Mouse (Mus musculus): ENCODE results near the gene Magi2. TPM values are rescaled to one million over a fixed set of nuclear protein-coding genes. Genes with fewer than 3 reads are reported as not detected.

Magi2 gene
- polyA plus RNA-seq, 2 experiments, result 0.08 to 0.15 TPM

- Histone ChIP-seq H3K27ac (no peak overlapping the region), H3K9me3 (ENCODE audit: control insufficient read depth, low read length) (no peaks in the 10 kb centered on the region), H3K4me3 (ENCODE audit: insufficient read depth in 1 of 2, low read depth in 2 of 2, low read length in 2 of 2) (no peak overlapping the region), H3K36me3 (replicated peaks; ENCODE audit: control insufficient read depth, insufficient read depth, low read depth) (no peaks in the 10 kb centered on the region), H3K4me2 (ENCODE audit: low read depth) (no peak overlapping the region), H3K4me1 (replicated peaks; ENCODE audit: control insufficient read depth in 2 of 2, insufficient read depth in 2 of 2, low read length in 1 of 2) (no peaks in the 10 kb centered on the region), H3K9ac (replicated peaks) (no peak overlapping the region), H3K27me3 (ENCODE audit: control insufficient read depth, insufficient read depth, low read length) (no peaks in the 10 kb centered on the region)
- TF ChIP-seq CTCF (IDR thresholded peaks at IDR 0.05; ENCODE audit: low read depth), result no peak
- ATAC-seq (ENCODE audit: insufficient read depth) (no peak), DNase-seq (ENCODE audit: low read depth in 3 of 3, low spot score in 3 of 3) (no peak)
- WGBS (ENCODE audit: insufficient replicate concordance), result 59% methylated on average over 4 of the region's 4 CpGs
Measured at GRCm38 (mm10) chr5:20580619-20581018, 1353.8 kb downstream of the Magi2 start.

- no peaks in the 10 kb centered on the region for H3K9me3 ChIP-seq (ENCODE audit: control insufficient read depth, low read length)
- no peaks in the 10 kb centered on the region for H3K36me3 ChIP-seq (replicated peaks; ENCODE audit: control insufficient read depth, insufficient read depth, low read depth)
- no peak for DNase-seq (ENCODE audit: low read depth in 3 of 3, low spot score in 3 of 3)
- ATAC-seq (ENCODE audit: insufficient read depth), result no peak
- TF ChIP-seq EP300 (IDR thresholded peaks at IDR 0.05; ENCODE audit: low read depth) (no peak), CTCF (IDR thresholded peaks at IDR 0.05; ENCODE audit: low read depth) (no peak)
- no peak overlapping the region for H3K9ac ChIP-seq (replicated peaks)
- H3K4me1 ChIP-seq (replicated peaks; ENCODE audit: control insufficient read depth in 2 of 2, insufficient read depth in 2 of 2, low read length in 1 of 2), result no peaks in the 10 kb centered on the region
- no peaks in the 10 kb centered on the region for H3K27me3 ChIP-seq (ENCODE audit: control insufficient read depth, insufficient read depth, low read length)
- H3K4me2 ChIP-seq (ENCODE audit: low read depth), result no peak overlapping the region
- WGBS (ENCODE audit: insufficient replicate concordance), result 53% methylated on average over 10 of the region's 10 CpGs
- no peak overlapping the region for H3K4me3 ChIP-seq (ENCODE audit: insufficient read depth in 1 of 2, low read depth in 2 of 2, low read length in 2 of 2)
- no peak overlapping the region for H3K27ac ChIP-seq
Measured at GRCm38 (mm10) chr5:20582995-20583435, 1356.2 kb downstream of the Magi2 start.

- H3K27ac ChIP-seq, result no peak overlapping the region
- H3K4me2 ChIP-seq (ENCODE audit: low read depth), result no peak overlapping the region
- no peak for DNase-seq (ENCODE audit: low read depth in 3 of 3, low spot score in 3 of 3)
- ATAC-seq (ENCODE audit: insufficient read depth), result no peak
- H3K36me3 ChIP-seq (replicated peaks; ENCODE audit: control insufficient read depth, insufficient read depth, low read depth), result no peaks in the 10 kb centered on the region
- no peak for TF ChIP-seq CTCF (IDR thresholded peaks at IDR 0.05; ENCODE audit: low read depth)
- no peak for TF ChIP-seq EP300 (IDR thresholded peaks at IDR 0.05; ENCODE audit: low read depth)
- H3K9me3 ChIP-seq (ENCODE audit: control insufficient read depth, low read length), result no peaks in the 10 kb centered on the region
- no peaks in the 10 kb centered on the region for H3K27me3 ChIP-seq (ENCODE audit: control insufficient read depth, insufficient read depth, low read length)
- H3K4me3 ChIP-seq (ENCODE audit: insufficient read depth in 1 of 2, low read depth in 2 of 2, low read length in 2 of 2), result no peak overlapping the region
- no peaks in the 10 kb centered on the region for H3K4me1 ChIP-seq (replicated peaks; ENCODE audit: control insufficient read depth in 2 of 2, insufficient read depth in 2 of 2, low read length in 1 of 2)
- H3K9ac ChIP-seq (replicated peaks), result no peak overlapping the region
- WGBS (ENCODE audit: insufficient replicate concordance), result 50% methylated on average over 3 of the region's 3 CpGs
Measured at GRCm38 (mm10) chr5:20583639-20584038, 1356.8 kb downstream of the Magi2 start.

GRCm38 (mm10) chr5:20584769-20585168 is 1357.9 kb downstream of the Magi2 start:
- H3K4me3 ChIP-seq (ENCODE audit: insufficient read depth in 1 of 2, low read depth in 2 of 2, low read length in 2 of 2), result no peak overlapping the region
- no peaks in the 10 kb centered on the region for H3K9me3 ChIP-seq (ENCODE audit: control insufficient read depth, low read length)
- no peak overlapping the region for H3K4me2 ChIP-seq (ENCODE audit: low read depth)
- H3K27ac ChIP-seq, result no peak overlapping the region
- no peaks in the 10 kb centered on the region for H3K4me1 ChIP-seq (replicated peaks; ENCODE audit: control insufficient read depth in 2 of 2, insufficient read depth in 2 of 2, low read length in 1 of 2)
- no peak overlapping the region for H3K9ac ChIP-seq (replicated peaks)
- 61% methylated on average over 3 of the region's 3 CpGs for WGBS (ENCODE audit: insufficient replicate concordance)
- DNase-seq (ENCODE audit: low read depth in 3 of 3, low spot score in 3 of 3) (no peak), ATAC-seq (ENCODE audit: insufficient read depth) (no peak)
- H3K36me3 ChIP-seq (replicated peaks; ENCODE audit: control insufficient read depth, insufficient read depth, low read depth), result no peaks in the 10 kb centered on the region
- no peaks in the 10 kb centered on the region for H3K27me3 ChIP-seq (ENCODE audit: control insufficient read depth, insufficient read depth, low read length)
- TF ChIP-seq CTCF (IDR thresholded peaks at IDR 0.05; ENCODE audit: low read depth) (no peak), EP300 (IDR thresholded peaks at IDR 0.05; ENCODE audit: low read depth) (no peak)

GRCm38 (mm10) chr5:20589731-20590130 is 1362.9 kb downstream of the Magi2 start:
- WGBS (ENCODE audit: insufficient replicate concordance), result 44% methylated on average over 3 of the region's 3 CpGs
- Histone ChIP-seq H3K9me3 (ENCODE audit: control insufficient read depth, low read length) (no peaks in the 10 kb centered on the region), H3K27me3 (ENCODE audit: control insufficient read depth, insufficient read depth, low read length) (no peaks in the 10 kb centered on the region), H3K36me3 (replicated peaks; ENCODE audit: control insufficient read depth, insufficient read depth, low read depth) (no peaks in the 10 kb centered on the region), H3K27ac (no peak overlapping the region), H3K4me3 (ENCODE audit: insufficient read depth in 1 of 2, low read depth in 2 of 2, low read length in 2 of 2) (no peak overlapping the region), H3K4me1 (replicated peaks; ENCODE audit: control insufficient read depth in 2 of 2, insufficient read depth in 2 of 2, low read length in 1 of 2) (no peaks in the 10 kb centered on the region), H3K9ac (replicated peaks) (no peak overlapping the region), H3K4me2 (ENCODE audit: low read depth) (no peak overlapping the region)
- ATAC-seq (ENCODE audit: insufficient read depth) (no peak), DNase-seq (ENCODE audit: low read depth in 3 of 3, low spot score in 3 of 3) (no peak)
- TF ChIP-seq CTCF (IDR thresholded peaks at IDR 0.05; ENCODE audit: low read depth) (no peak), EP300 (IDR thresholded peaks at IDR 0.05; ENCODE audit: low read depth) (no peak)
